Mouse (Mus musculus) ZHBTc4 (cell line): ENCODE data around the gene Gm49352.
"Not testable (repeated sequence)": the region's sequence is repeated elsewhere in the genome, so short reads cannot be mapped to it uniquely, and the experiment has no call there.

Source experiments
- DNase-seq: peaks from one replicate; pipeline ENCODE4 v3.0.0-alpha.2; 2011; ENCODE audit warnings: low read depth, low spot score

The Gm49352 gene

GRCm38 (mm10) chr13:61568074-61568473 lies at the start of gene Gm49352:
Gene Gm49352 (minus strand): TSS chr13:61568174.
- DNase-seq: not testable (repeated sequence)

GRCm38 (mm10) chr13:61570027-61570426 lies 2.1 kb upstream of the Gm49352 start, which contains the start of gene Cts3:
Gene Cts3 (minus strand): TSS chr13:61570127.
- DNase-seq: no peak

DNA sequence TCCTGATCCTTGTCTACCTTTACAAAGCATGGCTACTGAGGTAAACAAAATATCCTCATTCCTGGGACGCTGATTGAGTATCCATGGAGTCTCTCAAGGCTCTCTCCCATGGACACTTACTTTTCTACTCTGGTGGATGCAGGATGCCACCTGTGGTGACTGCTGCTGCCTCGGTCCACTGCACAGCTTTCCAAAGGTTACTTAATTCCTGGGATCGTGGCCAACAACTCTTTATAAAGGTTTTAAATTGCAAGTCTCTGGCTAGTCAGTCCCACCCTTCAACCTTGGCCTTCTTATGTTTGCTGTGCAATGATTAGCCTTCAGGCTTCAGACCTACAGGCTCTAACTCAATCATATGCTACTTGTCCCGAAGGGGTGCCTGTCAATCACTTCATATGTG lies 26.3 kb downstream of the Gm49352 start, which contains the start of gene Ctsm:
Gene Ctsm (minus strand): TSS at position 209 of the 400 bp plus-strand sequence.
- DNase-seq: no peak
